8 mouse cellular contexts compared by ENCODE assay signal in genomic region chr7:3073206-3073605, GRCm38 (mm10).
DNase-seq lines count a peak whose midpoint lies in the region; ATAC-seq and TF ChIP-seq lines count a peak whose summit lies in the region.
"Not testable (repeated sequence)": the region's sequence is repeated elsewhere in the genome, so short reads cannot be mapped to it uniquely, and the experiment has no call there.

No protein-coding gene starts in this region.

- not testable (repeated sequence) for H3K4me1 ChIP-seq in hindbrain, embryonic 11.5 days (replicated peaks; ENCODE audit: control insufficient read depth, insufficient read depth, low read length); lung, embryonic 14.5 days (ENCODE audit: insufficient read depth)

- DNase-seq in ES-CJ7 (ENCODE audit: low read depth, low spot score) (peak; percentile 17), ZHBTc4 (ENCODE audit: low read depth, low spot score) (peak; percentile 73), liver (peak; percentile 13)
- peak; percentile 1 to 2 for DNase-seq in adrenal gland, postnatal 36 days
- peak; percentile 0 for DNase-seq in hindbrain, embryonic 11.5 days (ENCODE audit: low spot score)
- peak; percentile 2 to 33 for DNase-seq in kidney, postnatal 25 days
- DNase-seq in lung, embryonic 14.5 days: peak; percentile 5
- DNase-seq in yolk sac, embryonic 10.5 days (ENCODE audit: low spot score): peak; percentile 53

- H3K4me3 ChIP-seq in hindbrain, embryonic 11.5 days (ENCODE audit: low read depth, low read length); lung, embryonic 14.5 days (ENCODE audit: low read depth, low read length): not testable (repeated sequence)

- not testable (repeated sequence) for ATAC-seq in hindbrain, embryonic 11.5 days (ENCODE audit: low FRiP score); lung, embryonic 14.5 days (ENCODE audit: insufficient read depth)

- not testable (repeated sequence) for H3K27ac ChIP-seq in hindbrain, embryonic 11.5 days (ENCODE audit: low read depth, low read length); lung, embryonic 14.5 days (ENCODE audit: low read depth)

- not testable (repeated sequence) for H3K9ac ChIP-seq in hindbrain, embryonic 11.5 days (ENCODE audit: low read depth, low read length); lung, embryonic 14.5 days

- not testable (repeated sequence) for H3K27me3 ChIP-seq in hindbrain, embryonic 11.5 days (ENCODE audit: control insufficient read depth, insufficient read depth, low read length); lung, embryonic 14.5 days (ENCODE audit: insufficient read depth, low read length)

- 42% methylated on average over 3 of the region's 3 CpGs for WGBS in hindbrain, embryonic 11.5 days
- 28% methylated on average over 3 of the region's 3 CpGs for WGBS in lung, embryonic 14.5 days

- not testable (repeated sequence) for TF ChIP-seq CTCF in lung, embryonic 14.5 days (IDR thresholded peaks at IDR 0.05; ENCODE audit: low read depth)

- H3K4me2 ChIP-seq in hindbrain, embryonic 11.5 days (replicated peaks; ENCODE audit: low read depth, low read length); lung, embryonic 14.5 days: not testable (repeated sequence)

- H3K9me3 ChIP-seq in hindbrain, embryonic 11.5 days (ENCODE audit: control insufficient read depth, low read length); lung, embryonic 14.5 days (ENCODE audit: low read depth, low read length): not testable (repeated sequence)

- not testable (repeated sequence) for H3K36me3 ChIP-seq in hindbrain, embryonic 11.5 days (ENCODE audit: control insufficient read depth, insufficient read depth, low read length); lung, embryonic 14.5 days (ENCODE audit: insufficient read depth)

Comparison
In these comparisons a context has a peak if more than half of its experiments do, and no peak if none do; other contexts are left out.
1. DNase-seq: peak in every context shown above with its lines; median percentile 73 in ZHBTc4; 53 in yolk sac, embryonic 10.5 days; 18 in kidney, postnatal 25 days; 17 in ES-CJ7; 13 in liver; 5 in lung, embryonic 14.5 days; 2 in adrenal gland, postnatal 36 days; 0 in hindbrain, embryonic 11.5 days.